Mouse (Mus musculus) small intestine, adult 2 months (tissue): ENCODE measurements around the gene Abtb1.

Experiments
- CTCF ChIP-seq: fragments of 200-500 bp; IDR thresholded peaks from 2 replicates; pipeline ENCODE4 v1.5.1; 2012; ENCODE audit warnings: low read depth, mild to moderate bottlenecking, control low read depth, inconsistent platforms, low read length, moderate library complexity, mixed read lengths; ENCODE audit not compliant: insufficient replicate concordance, insufficient read length; ENCODE audit errors: extremely low read depth
- POLR2A ChIP-seq: fragments of 200-500 bp; IDR thresholded peaks from 2 replicates; pipeline ENCODE4 v1.6.1; 2012; ENCODE audit warnings: low read depth, mild to moderate bottlenecking, control low read depth, inconsistent platforms, low read length, moderate library complexity

DNA sequence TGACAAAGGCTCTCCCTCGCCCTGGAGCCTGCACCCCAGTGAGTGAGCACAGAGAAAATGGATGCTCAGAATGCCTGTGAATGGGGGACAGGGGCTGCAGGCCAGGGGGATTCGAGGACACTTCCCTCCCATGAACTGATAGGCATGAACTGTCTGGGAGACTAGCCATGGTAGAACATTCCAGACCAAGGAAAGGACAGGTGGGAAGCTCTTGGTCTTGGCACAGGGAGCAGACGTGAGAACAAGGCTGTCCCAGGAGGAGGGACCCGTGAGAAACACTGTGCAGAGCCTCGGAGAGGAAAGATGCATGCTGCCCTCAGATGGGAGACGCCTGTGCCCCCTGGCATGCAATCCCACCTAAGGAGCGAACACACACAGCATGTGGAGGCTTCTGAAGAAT lies 17.6 kb downstream of the Abtb1 start:
- TF ChIP-seq CTCF (no peak), POLR2A (no peak)
